Mouse (Mus musculus): ENCODE measurements around the gene Arid3a.

The Arid3a gene

GRCm38 (mm10) chr10:79969124-79969568 lies 42.3 kb downstream of the Arid3a start:
- in situ Hi-C loops (cut with MboI; ENCODE audit: unreplicated experiment in 2 of 2): loop anchor here (5.0 to 25.0 kb wide), 2 partner anchors 87 to 293 kb away; partner anchors contain the start of genes Dazap1 (in 1 of the 2) and Gamt (in 1 of the 2)

GRCm38 (mm10) chr10:79970415-79971182 lies 43.8 kb downstream of the Arid3a start, which contains the start of gene Grin3b:
Grin3b (plus strand) TSS chr10:79970715.
- in situ Hi-C loops (cut with MboI; ENCODE audit: unreplicated experiment in 2 of 2): loop anchor here in 1 of 2 experiments (25.0 kb wide), 1 partner anchor 292 kb away; the partner anchor contains the start of genes Dazap1 and Gamt

GRCm38 (mm10) chr10:79971183-79971497 lies 44.3 kb downstream of the Arid3a start:
- in situ Hi-C loops (cut with MboI; ENCODE audit: unreplicated experiment in 2 of 2): loop anchor here in 1 of 2 experiments (25.0 kb wide), 1 partner anchor 291 kb away; the partner anchor contains the start of genes Dazap1 and Gamt

- in situ Hi-C loops (cut with MboI; ENCODE audit: unreplicated experiment in 2 of 2): loop anchor here in 1 of 2 experiments (25.0 kb wide), 1 partner anchor 289 kb away; the partner anchor contains the start of genes Dazap1 and Gamt
Observed at GRCm38 (mm10) chr10:79972831-79973230, 46.0 kb downstream of the Arid3a start.

GRCm38 (mm10) chr10:79974087-79974486 lies 47.2 kb downstream of the Arid3a start:
- in situ Hi-C loops (cut with MboI; ENCODE audit: unreplicated experiment in 2 of 2): loop anchor here in 1 of 2 experiments (25.0 kb wide), 1 partner anchor 288 kb away; the partner anchor contains the start of genes Dazap1 and Gamt

GRCm38 (mm10) chr10:79974668-79975067 lies 47.8 kb downstream of the Arid3a start:
- in situ Hi-C loops (cut with MboI; ENCODE audit: unreplicated experiment in 2 of 2): loop anchor here in 1 of 2 experiments (25.0 kb wide), 1 partner anchor 288 kb away; the partner anchor contains the start of genes Dazap1 and Gamt

GRCm38 (mm10) chr10:79976071-79976721 lies 49.4 kb downstream of the Arid3a start:
- in situ Hi-C loops (cut with MboI; ENCODE audit: unreplicated experiment in 2 of 2): no loop called here

- in situ Hi-C loops (cut with MboI; ENCODE audit: unreplicated experiment in 2 of 2): no loop called here
Observed at GRCm38 (mm10) chr10:79976722-79977107, 49.9 kb downstream of the Arid3a start.

GRCm38 (mm10) chr10:79977324-79977723 lies 50.5 kb downstream of the Arid3a start:
- in situ Hi-C loops (cut with MboI; ENCODE audit: unreplicated experiment in 2 of 2): no loop called here

GRCm38 (mm10) chr10:79978061-79978460 lies 51.2 kb downstream of the Arid3a start:
- in situ Hi-C loops (cut with MboI; ENCODE audit: unreplicated experiment in 2 of 2): no loop called here

- in situ Hi-C loops (cut with MboI; ENCODE audit: unreplicated experiment in 2 of 2): loop anchor here in 1 of 2 experiments (10.0 kb wide), 1 partner anchor 135 kb away; the partner anchor contains the start of gene Stk11
Observed at GRCm38 (mm10) chr10:79979401-79980155, 52.7 kb downstream of the Arid3a start.

GRCm38 (mm10) chr10:79983205-79983604 lies 56.4 kb downstream of the Arid3a start:
- in situ Hi-C loops (cut with MboI; ENCODE audit: unreplicated experiment in 2 of 2): loop anchor here in 1 of 2 experiments (10.0 kb wide), 1 partner anchor 132 kb away; the partner anchor contains the start of gene Stk11

GRCm38 (mm10) chr10:79983670-79984069 lies 56.8 kb downstream of the Arid3a start:
- in situ Hi-C loops (cut with MboI; ENCODE audit: unreplicated experiment in 2 of 2): loop anchor here in 1 of 2 experiments (10.0 kb wide), 1 partner anchor 131 kb away; the partner anchor contains the start of gene Stk11

GRCm38 (mm10) chr10:79984195-79984816 lies 57.5 kb downstream of the Arid3a start, which contains the start of gene Tmem259:
Tmem259 (minus strand) TSS chr10:79984330.
- in situ Hi-C loops (cut with MboI; ENCODE audit: unreplicated experiment in 2 of 2): loop anchor here in 1 of 2 experiments (10.0 kb wide), 1 partner anchor 130 kb away; the partner anchor contains the start of gene Stk11

- in situ Hi-C loops (cut with MboI; ENCODE audit: unreplicated experiment in 2 of 2): loop anchor here (5.0 to 10.0 kb wide), 4 partner anchors 47 to 130 kb away; partner anchors contain the start of gene Stk11 (in 1 of the 2)
Observed at GRCm38 (mm10) chr10:79984871-79985270, 58.0 kb downstream of the Arid3a start.

- in situ Hi-C loops (cut with MboI; ENCODE audit: unreplicated experiment in 2 of 2): loop anchor here (5.0 to 10.0 kb wide), 4 partner anchors 47 to 129 kb away; partner anchors contain the start of gene Stk11 (in 1 of the 2)
Observed at GRCm38 (mm10) chr10:79985334-79986231, 58.7 kb downstream of the Arid3a start.

- in situ Hi-C loops (cut with MboI; ENCODE audit: unreplicated experiment in 2 of 2): loop anchor here (5.0 to 10.0 kb wide), 4 partner anchors 46 to 128 kb away; partner anchors contain the start of gene Stk11 (in 1 of the 2)
Observed at GRCm38 (mm10) chr10:79986232-79986878, 59.5 kb downstream of the Arid3a start.

- in situ Hi-C loops (cut with MboI; ENCODE audit: unreplicated experiment in 2 of 2): loop anchor here (5.0 to 10.0 kb wide), 4 partner anchors 45 to 128 kb away; partner anchors contain the start of gene Stk11 (in 1 of the 2)
Observed at GRCm38 (mm10) chr10:79986963-79987362, 60.1 kb downstream of the Arid3a start.
